Comparison of ENCODE assay signal across 18 mouse cellular contexts in the genomic region with DNA sequence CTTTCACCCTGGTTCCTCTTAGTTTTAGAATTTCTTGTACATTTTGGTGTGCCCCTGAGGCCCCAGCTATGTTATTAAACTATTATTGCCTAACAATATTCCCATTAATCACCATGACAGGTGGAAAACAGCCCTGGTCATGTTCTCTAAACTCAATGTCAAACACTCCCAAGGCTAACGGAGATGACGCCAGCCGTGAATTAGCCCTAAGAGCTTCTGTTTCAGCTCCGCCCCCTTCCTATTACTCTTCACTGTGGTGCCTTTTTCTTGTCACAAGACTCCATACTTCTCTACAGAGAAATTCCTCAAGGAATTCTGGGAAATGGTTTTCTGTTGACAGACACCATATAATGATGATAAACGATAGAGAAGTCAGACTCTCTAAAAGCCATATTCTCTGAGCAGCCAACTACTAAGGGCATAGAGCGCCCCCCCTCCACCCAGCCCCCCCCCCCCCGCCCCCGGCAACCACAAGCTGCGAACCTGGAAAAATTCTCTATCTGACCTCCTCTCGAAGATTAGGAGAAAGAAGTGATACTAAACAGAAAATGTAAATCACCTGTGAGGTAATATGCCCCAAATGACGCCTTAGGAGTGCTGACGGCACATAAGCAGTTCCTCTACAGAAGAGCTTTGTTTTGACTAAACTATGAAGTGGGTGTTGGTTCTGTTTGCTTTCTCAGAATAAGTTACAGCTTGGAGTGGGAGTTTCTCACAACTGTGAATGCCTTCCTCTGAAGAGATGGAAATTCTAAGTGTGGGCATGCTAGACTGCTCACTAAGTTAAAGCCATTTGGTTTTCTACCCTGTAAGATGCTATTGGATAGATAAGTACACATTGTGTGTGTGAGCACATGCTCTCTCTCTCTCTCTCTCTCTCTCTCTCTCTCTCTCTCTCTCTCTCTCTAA.
DNase-seq lines count a peak whose midpoint lies in the region; ATAC-seq and TF ChIP-seq lines count a peak whose summit lies in the region.
"Had no signal": no experiment of that assay in that cellular context is flagged by ENCODE, and none has a peak within 500 bp of the region (broad histone marks: within the 10 kb centered on the region; RNA-seq: fewer than 3 reads in every experiment).

No protein-coding gene starts in this region.

- H3K4me1 ChIP-seq in kidney, postnatal 0 days (replicated peaks; ENCODE audit: insufficient read depth, low read length): 0 out of 2 replicates have a peak, but pooled peaks cover 3% of the 10 kb centered on the region
- H3K4me1 ChIP-seq: embryonic facial prominence, embryonic 10.5 days; midbrain, embryonic 15.5 days had no signal

- H3K9me3 ChIP-seq in kidney, postnatal 0 days (replicated peaks; ENCODE audit: low read length): no peaks in the 10 kb centered on the region
- H3K9me3 ChIP-seq: embryonic facial prominence, embryonic 10.5 days; midbrain, embryonic 15.5 days had no signal

- no peak overlapping the region for H3K4me3 ChIP-seq in kidney, postnatal 0 days (replicated peaks; ENCODE audit: low read depth, low read length)
- H3K4me3 ChIP-seq: embryonic facial prominence, embryonic 10.5 days; left cerebral cortex, adult 2 months; midbrain, embryonic 15.5 days had no signal

- H3K9ac ChIP-seq in kidney, postnatal 0 days (ENCODE audit: low read depth, low read length): no peak overlapping the region
- H3K9ac ChIP-seq: forebrain, postnatal 0 days; midbrain, embryonic 15.5 days had no signal

- no peak for ATAC-seq in kidney, postnatal 0 days (replicated peaks; ENCODE audit: low FRiP score, low read depth)
- ATAC-seq: forebrain, postnatal 0 days; midbrain, embryonic 15.5 days had no signal

- H3K27ac ChIP-seq in kidney, postnatal 0 days: no peak overlapping the region
- H3K27ac ChIP-seq: embryonic facial prominence, embryonic 10.5 days; left cerebral cortex, adult 2 months; midbrain, embryonic 15.5 days had no signal

- TF ChIP-seq CTCF in kidney, postnatal 0 days (IDR thresholded peaks at IDR 0.05; ENCODE audit: low read depth): no peak

- no peaks in the 10 kb centered on the region for H3K36me3 ChIP-seq in kidney, postnatal 0 days (ENCODE audit: insufficient read depth, low read length)
- H3K36me3 ChIP-seq: embryonic facial prominence, embryonic 10.5 days; midbrain, embryonic 15.5 days had no signal

- WGBS in kidney, postnatal 0 days: 56% methylated on average over 12 of the region's 12 CpGs

- H3K27me3 ChIP-seq in kidney, postnatal 0 days (ENCODE audit: insufficient read depth, low read length): no peaks in the 10 kb centered on the region
- H3K27me3 ChIP-seq: midbrain, embryonic 15.5 days had no signal

- no peak overlapping the region for H3K4me2 ChIP-seq in kidney, postnatal 0 days (ENCODE audit: low read length)
- H3K4me2 ChIP-seq: midbrain, embryonic 15.5 days had no signal

- DNase-seq in embryo, embryonic 10 days (ENCODE audit: low spot score): peak; percentile 12
- no peak for DNase-seq in embryo, embryonic 9.5 days (ENCODE audit: extremely low spot score)
- DNase-seq in kidney, postnatal 0 days (ENCODE audit: low spot score): peak; percentile 44
- no peak for DNase-seq in kidney, postnatal 4 days
- DNase-seq in adrenal gland, adult 8-10 months: peak; percentile 77
- peak; percentile 54 for DNase-seq in fibroblast of lung, adult 2 months (ENCODE audit: low read depth)
- DNase-seq in cerebellum, postnatal 25 days: no peak
- DNase-seq in spleen, adult 18-20 months: no peak
- DNase-seq: cerebellum, adult 8-10 months; forebrain, postnatal 0 days; gastrocnemius, postnatal 10 days; heart, postnatal 36 days; kidney, adult 8-10 months; liver; lung, adult 18-20 months had no signal

Comparison
In these comparisons a context has a peak if more than half of its experiments do, and no peak if none do; other contexts are left out.
1. DNase-seq: peak in embryo, embryonic 10 days (single experiment), kidney, postnatal 0 days (single experiment), adrenal gland, adult 8-10 months (single experiment) and fibroblast of lung, adult 2 months (single experiment); none in embryo, embryonic 9.5 days (single experiment), kidney, postnatal 4 days (0 of 2), cerebellum, postnatal 25 days (0 of 2) and spleen, adult 18-20 months (0 of 2).